Mouse (Mus musculus): ENCODE results near the gene Chia1. TPM values are rescaled to one million over a fixed set of nuclear protein-coding genes. Genes with fewer than 3 reads are reported as not detected.
"Not testable (repeated sequence)": the region's sequence is repeated elsewhere in the genome, so short reads cannot be mapped to it uniquely, and the experiment has no call there.

Gene Chia1
- polyA plus RNA-seq, 1 experiment from 2014 or later, result 1.8 TPM

GRCm38 (mm10) chr3:106167464-106167863 lies 54.4 kb downstream of the Chia1 start, which contains the start of gene Chil3:
TSS of gene Chil3 (minus strand) at chr3:106167564.
- H3K4me3 ChIP-seq (ENCODE audit: low read length), result no peak within 1 kb of the TSS
- no peak within 1 kb of the TSS for H3K4me2 ChIP-seq (ENCODE audit: low read length)
- no peaks in the 10 kb centered on the region for H3K27me3 ChIP-seq (replicated peaks; ENCODE audit: control insufficient read depth, insufficient read depth, low read length)
- no peak for ATAC-seq
- H3K9me3 ChIP-seq (ENCODE audit: control insufficient read depth, low read length), result 0 out of 2 replicates have a peak, but pooled peaks cover 3% of the 10 kb centered on the region
- 84% methylated on average over 3 of the region's 3 CpGs for WGBS
- H3K4me1 ChIP-seq (ENCODE audit: control insufficient read depth, insufficient read depth, low read depth, low read length), result no peaks in the 10 kb centered on the region
- no peaks in the 10 kb centered on the region for H3K36me3 ChIP-seq (ENCODE audit: control insufficient read depth, insufficient read depth, low read length)
- H3K27ac ChIP-seq (ENCODE audit: low read depth, low read length), result no peak within 1 kb of the TSS
- H3K9ac ChIP-seq (ENCODE audit: low read depth, low read length), result no peak within 1 kb of the TSS

GRCm38 (mm10) chr3:106170522-106171053 lies 57.6 kb downstream of the Chia1 start:
- H3K36me3 ChIP-seq (ENCODE audit: control insufficient read depth, insufficient read depth, low read length), result no peaks in the 10 kb centered on the region
- H3K9me3 ChIP-seq (ENCODE audit: control insufficient read depth, low read length), result no peaks in the 10 kb centered on the region
- no peak overlapping the region for H3K27ac ChIP-seq (ENCODE audit: low read depth, low read length)
- no peak for ATAC-seq
- 57% methylated on average over 1 of the region's 1 CpGs for WGBS
- no peak overlapping the region for H3K4me3 ChIP-seq (ENCODE audit: low read length)
- no peak overlapping the region for H3K9ac ChIP-seq (ENCODE audit: low read depth, low read length)
- H3K27me3 ChIP-seq (replicated peaks; ENCODE audit: control insufficient read depth, insufficient read depth, low read length), result no peaks in the 10 kb centered on the region
- no peak overlapping the region for H3K4me2 ChIP-seq (ENCODE audit: low read length)
- H3K4me1 ChIP-seq (ENCODE audit: control insufficient read depth, insufficient read depth, low read depth, low read length), result no peaks in the 10 kb centered on the region

- Histone ChIP-seq H3K4me2 (ENCODE audit: low read length) (no peak overlapping the region), H3K4me3 (ENCODE audit: low read length) (no peak overlapping the region), H3K27me3 (replicated peaks; ENCODE audit: control insufficient read depth, insufficient read depth, low read length) (no peaks in the 10 kb centered on the region), H3K9me3 (ENCODE audit: control insufficient read depth, low read length) (no peaks in the 10 kb centered on the region), H3K36me3 (ENCODE audit: control insufficient read depth, insufficient read depth, low read length) (no peaks in the 10 kb centered on the region), H3K4me1 (ENCODE audit: control insufficient read depth, insufficient read depth, low read depth, low read length) (no peaks in the 10 kb centered on the region), H3K9ac (ENCODE audit: low read depth, low read length) (no peak overlapping the region), H3K27ac (ENCODE audit: low read depth, low read length) (no peak overlapping the region)
- WGBS, result 88% methylated on average over 1 of the region's 1 CpGs
- ATAC-seq, result no peak
These were observed 58.2 kb downstream of the Chia1 start for GRCm38 (mm10) chr3:106171135-106171731.

- H3K27me3 ChIP-seq (replicated peaks; ENCODE audit: control insufficient read depth, insufficient read depth, low read length); H3K9ac ChIP-seq (ENCODE audit: low read depth, low read length); H3K4me2 ChIP-seq (ENCODE audit: low read length); H3K27ac ChIP-seq (ENCODE audit: low read depth, low read length); H3K4me1 ChIP-seq (ENCODE audit: control insufficient read depth, insufficient read depth, low read depth, low read length); ATAC-seq; H3K9me3 ChIP-seq (ENCODE audit: control insufficient read depth, low read length); H3K4me3 ChIP-seq (ENCODE audit: low read length); H3K36me3 ChIP-seq (ENCODE audit: control insufficient read depth, insufficient read depth, low read length): not testable (repeated sequence)
- WGBS, result 79% methylated on average over 2 of the region's 2 CpGs
These were observed 59.5 kb downstream of the Chia1 start for GRCm38 (mm10) chr3:106172506-106172905.

GRCm38 (mm10) chr3:106174971-106175370 lies 61.9 kb downstream of the Chia1 start:
- not testable (repeated sequence) for H3K4me1 ChIP-seq (ENCODE audit: control insufficient read depth, insufficient read depth, low read depth, low read length); H3K27me3 ChIP-seq (replicated peaks; ENCODE audit: control insufficient read depth, insufficient read depth, low read length); H3K36me3 ChIP-seq (ENCODE audit: control insufficient read depth, insufficient read depth, low read length); H3K4me2 ChIP-seq (ENCODE audit: low read length); H3K4me3 ChIP-seq (ENCODE audit: low read length); H3K9me3 ChIP-seq (ENCODE audit: control insufficient read depth, low read length); H3K27ac ChIP-seq (ENCODE audit: low read depth, low read length); H3K9ac ChIP-seq (ENCODE audit: low read depth, low read length); ATAC-seq
- 46% methylated on average over 2 of the region's 2 CpGs for WGBS

- no peaks in the 10 kb centered on the region for H3K27me3 ChIP-seq (replicated peaks; ENCODE audit: control insufficient read depth, insufficient read depth, low read length)
- H3K9me3 ChIP-seq (ENCODE audit: control insufficient read depth, low read length), result no peaks in the 10 kb centered on the region
- no peaks in the 10 kb centered on the region for H3K4me1 ChIP-seq (ENCODE audit: control insufficient read depth, insufficient read depth, low read depth, low read length)
- no peak overlapping the region for H3K27ac ChIP-seq (ENCODE audit: low read depth, low read length)
- no peak for ATAC-seq
- H3K4me3 ChIP-seq (ENCODE audit: low read length), result no peak overlapping the region
- WGBS, result 83% methylated on average over 13 of the region's 13 CpGs
- H3K4me2 ChIP-seq (ENCODE audit: low read length), result no peak overlapping the region
- H3K9ac ChIP-seq (ENCODE audit: low read depth, low read length), result no peak overlapping the region
- no peaks in the 10 kb centered on the region for H3K36me3 ChIP-seq (ENCODE audit: control insufficient read depth, insufficient read depth, low read length)
These were observed 64.6 kb downstream of the Chia1 start for GRCm38 (mm10) chr3:106177509-106178189.

Other genes with a start within 250 kb of the Chia1 start
- gene Adora3, start 242.4 kb upstream of the Chia1 start, polyA plus RNA-seq (2015; fragmentation: Nextera tagmentation; extraction: Ambion mirVana), result 0.12 and 0.26 TPM in 2 replicates
- not detected in 2 replicates for gene Tmigd3, start 242.3 kb upstream of the Chia1 start, polyA plus RNA-seq (2015; fragmentation: Nextera tagmentation; extraction: Ambion mirVana)
- gene I830077J02Rik, start 180.6 kb upstream of the Chia1 start, polyA plus RNA-seq (2015; fragmentation: Nextera tagmentation; extraction: Ambion mirVana), result 0.19 and 0.40 TPM in 2 replicates
- gene Wdr77, start 153.9 kb upstream of the Chia1 start, polyA plus RNA-seq (2015; fragmentation: Nextera tagmentation; extraction: Ambion mirVana), result 85.1 and 87.3 TPM in 2 replicates
- gene Atp5f1, start 153.1 kb upstream of the Chia1 start, polyA plus RNA-seq (2015; fragmentation: Nextera tagmentation; extraction: Ambion mirVana), result 537 and 609 TPM in 2 replicates
- 3.2 and 3.4 TPM in 2 replicates for gene Ovgp1, start 139.5 kb upstream of the Chia1 start, polyA plus RNA-seq (2015; fragmentation: Nextera tagmentation; extraction: Ambion mirVana)
- gene Pifo, start 98.6 kb upstream of the Chia1 start, polyA plus RNA-seq (2015; fragmentation: Nextera tagmentation; extraction: Ambion mirVana), result 8.8 and 10.0 TPM in 2 replicates
- gene Chil5, start 80.4 kb upstream of the Chia1 start, polyA plus RNA-seq (2015; fragmentation: Nextera tagmentation; extraction: Ambion mirVana), result 0.19 and 0.24 TPM in 2 replicates
- gene Chil3, start 54.3 kb downstream of the Chia1 start, polyA plus RNA-seq (2015; fragmentation: Nextera tagmentation; extraction: Ambion mirVana), result 0.16 TPM in 1 of 2 replicates, not detected in the other
- 0.10 TPM in 1 of 2 replicates, not detected in the other for gene Chil4, start 106.3 kb downstream of the Chia1 start, polyA plus RNA-seq (2015; fragmentation: Nextera tagmentation; extraction: Ambion mirVana)